Mouse (Mus musculus): ENCODE results near the gene Tmc6. TPM values are rescaled to one million over a fixed set of nuclear protein-coding genes. Genes with fewer than 3 reads are reported as not detected.

The Tmc6 gene
- 19.0 and 23.9 TPM in 2 replicates for polyA plus RNA-seq (2015; fragmentation: Nextera tagmentation; extraction: Ambion mirVana)

GRCm38 (mm10) chr11:117781993-117782704, at the start of gene Tmc6, which contains the start of gene Tmc8:
TSS of gene Tmc6 (minus strand) at chr11:117782198.
TSS of gene Tmc8 (plus strand) at chr11:117782076.
- no peaks in the 10 kb centered on the region for H3K9me3 ChIP-seq
- peak within 1 kb of the TSS; percentile 70 for H3K27ac ChIP-seq
- H3K9ac ChIP-seq = peak within 1 kb of the TSS; percentile 57
- H3K36me3 ChIP-seq = no peaks in the 10 kb centered on the region; the same call in 1 of the 2 replicates
- peaks cover 48% of the 10 kb centered on the region for H3K4me1 ChIP-seq
- H3K27me3 ChIP-seq = peaks cover 28% of the 10 kb centered on the region
- 52% methylated on average over 24 of the region's 24 CpGs for WGBS
- ATAC-seq (ENCODE audit: low FRiP score, low read depth) = no peak
- H3K4me2 ChIP-seq (replicated peaks) = peak within 1 kb of the TSS; percentile 98
- H3K4me3 ChIP-seq = peak within 1 kb of the TSS; percentile 58

GRCm38 (mm10) chr11:117830401-117830800, 48.4 kb upstream of the Tmc6 start:
- Histone ChIP-seq H3K4me2 (replicated peaks) (no peak overlapping the region), H3K27ac (peak overlapping the region; percentile 22; the same call in 1 of the 2 replicates), H3K4me3 (no peak overlapping the region), H3K36me3 (no peaks in the 10 kb centered on the region), H3K4me1 (peaks cover 54% of the 10 kb centered on the region), H3K27me3 (no peaks in the 10 kb centered on the region), H3K9ac (peak overlapping the region; percentile 13; the same call in 1 of the 2 replicates), H3K9me3 (no peaks in the 10 kb centered on the region)
- WGBS = 73% methylated on average over 9 of the region's 9 CpGs
- ATAC-seq (ENCODE audit: low FRiP score, low read depth) = no peak

- no peak overlapping the region for H3K4me3 ChIP-seq
- no peaks in the 10 kb centered on the region for H3K27me3 ChIP-seq
- H3K4me1 ChIP-seq = peaks cover 61% of the 10 kb centered on the region
- 0 out of 2 replicates have a peak overlapping the region, but pooled peaks have one; percentile 13 for H3K9ac ChIP-seq
- no peak for ATAC-seq (ENCODE audit: low FRiP score, low read depth)
- H3K27ac ChIP-seq = 0 out of 2 replicates have a peak overlapping the region, but pooled peaks have one; percentile 22
- WGBS = 70% methylated on average over 2 of the region's 2 CpGs
- no peaks in the 10 kb centered on the region for H3K9me3 ChIP-seq
- no peak overlapping the region for H3K4me2 ChIP-seq (replicated peaks)
- H3K36me3 ChIP-seq = no peaks in the 10 kb centered on the region
Measured at GRCm38 (mm10) chr11:117829671-117830215, 47.7 kb upstream of the Tmc6 start.

GRCm38 (mm10) chr11:117828888-117829604, 47.0 kb upstream of the Tmc6 start:
- Histone ChIP-seq H3K4me1 (peaks cover 66% of the 10 kb centered on the region), H3K4me3 (no peak overlapping the region), H3K9me3 (no peaks in the 10 kb centered on the region), H3K27me3 (no peaks in the 10 kb centered on the region), H3K27ac (peak overlapping the region; percentile 44; the same call in 1 of the 2 replicates), H3K9ac (peak overlapping the region; percentile 1; the same call in 1 of the 2 replicates), H3K36me3 (no peaks in the 10 kb centered on the region), H3K4me2 (replicated peaks) (no peak overlapping the region)
- 67% methylated on average over 9 of the region's 9 CpGs for WGBS
- ATAC-seq (ENCODE audit: low FRiP score, low read depth) = no peak

- Histone ChIP-seq H3K9ac (no peak overlapping the region), H3K27me3 (no peaks in the 10 kb centered on the region), H3K9me3 (no peaks in the 10 kb centered on the region), H3K4me2 (replicated peaks) (no peak overlapping the region), H3K36me3 (peaks cover 3% of the 10 kb centered on the region; the same call in 1 of the 2 replicates), H3K4me3 (no peak overlapping the region), H3K27ac (peak overlapping the region; percentile 44; the same call in 1 of the 2 replicates), H3K4me1 (peaks cover 74% of the 10 kb centered on the region)
- WGBS = 68% methylated on average over 18 of the region's 18 CpGs
- ATAC-seq (ENCODE audit: low FRiP score, low read depth) = no peak
Measured at GRCm38 (mm10) chr11:117828149-117828887, 46.3 kb upstream of the Tmc6 start.

- Histone ChIP-seq H3K9me3 (no peaks in the 10 kb centered on the region), H3K9ac (no peak overlapping the region), H3K27ac (no peak overlapping the region), H3K36me3 (peaks cover 11% of the 10 kb centered on the region), H3K4me3 (no peak overlapping the region), H3K4me1 (peaks cover 82% of the 10 kb centered on the region), H3K27me3 (no peaks in the 10 kb centered on the region), H3K4me2 (replicated peaks) (no peak overlapping the region)
- ATAC-seq (ENCODE audit: low FRiP score, low read depth) = no peak
- WGBS = 44% methylated on average over 3 of the region's 3 CpGs
Measured at GRCm38 (mm10) chr11:117827386-117827785, 45.4 kb upstream of the Tmc6 start.

- no peaks in the 10 kb centered on the region for H3K9me3 ChIP-seq
- ATAC-seq (ENCODE audit: low FRiP score, low read depth) = no peak
- H3K27me3 ChIP-seq = no peaks in the 10 kb centered on the region
- H3K36me3 ChIP-seq = peaks cover 15% of the 10 kb centered on the region
- 62% methylated on average over 8 of the region's 8 CpGs for WGBS
- H3K9ac ChIP-seq = peak overlapping the region; percentile 67; the same call in 1 of the 2 replicates
- peak overlapping the region; percentile 94 for H3K27ac ChIP-seq
- peak overlapping the region; percentile 63; the same call in 1 of the 2 replicates for H3K4me3 ChIP-seq
- H3K4me1 ChIP-seq = peaks cover 77% of the 10 kb centered on the region
- H3K4me2 ChIP-seq (replicated peaks) = peak overlapping the region; percentile 94
Measured at GRCm38 (mm10) chr11:117826916-117827315, 44.9 kb upstream of the Tmc6 start.

- Histone ChIP-seq H3K36me3 (peaks cover 23% of the 10 kb centered on the region), H3K9me3 (no peaks in the 10 kb centered on the region), H3K4me1 (peaks cover 77% of the 10 kb centered on the region), H3K27me3 (no peaks in the 10 kb centered on the region), H3K4me3 (peak overlapping the region; percentile 63), H3K4me2 (replicated peaks) (peak overlapping the region; percentile 94), H3K9ac (peak overlapping the region; percentile 67), H3K27ac (peak overlapping the region; percentile 94)
- ATAC-seq (ENCODE audit: low FRiP score, low read depth) = peak; percentile 37; the same call in 1 of the 2 replicates
- 3% methylated on average over 5 of the region's 5 CpGs for WGBS
Measured at GRCm38 (mm10) chr11:117826164-117826563, 44.2 kb upstream of the Tmc6 start.

- ATAC-seq (ENCODE audit: low FRiP score, low read depth) = peak; percentile 75
- Histone ChIP-seq H3K9ac (peak within 1 kb of the TSS; percentile 82), H3K4me1 (peaks cover 74% of the 10 kb centered on the region), H3K4me2 (replicated peaks) (peak within 1 kb of the TSS; percentile 94), H3K4me3 (peak within 1 kb of the TSS; percentile 63), H3K27me3 (no peaks in the 10 kb centered on the region), H3K27ac (peak within 1 kb of the TSS; percentile 94), H3K9me3 (no peaks in the 10 kb centered on the region), H3K36me3 (peaks cover 29% of the 10 kb centered on the region)
- WGBS = under 1% methylated on average over 34 of the region's 34 CpGs
Measured at GRCm38 (mm10) chr11:117825333-117826101, 43.5 kb upstream of the Tmc6 start, which contains the start of the genes Afmid and Tk1. TSS of gene Afmid (plus strand) at chr11:117825924. TSS of gene Tk1 (minus strand) at chr11:117826092.

GRCm38 (mm10) chr11:117824060-117824969, 42.3 kb upstream of the Tmc6 start:
- 19% methylated on average over 23 of the region's 23 CpGs for whole genome bisulfite sequencing
- H3K4me3 ChIP-seq = peak overlapping the region; percentile 63
- no peaks in the 10 kb centered on the region for H3K27me3 ChIP-seq
- ATAC-seq (ENCODE audit: low FRiP score, low read depth) = peak; percentile 65
- peak overlapping the region; percentile 82 for H3K9ac ChIP-seq
- H3K27ac ChIP-seq = 0 out of 2 replicates have a peak overlapping the region, but pooled peaks have one; percentile 94
- no peaks in the 10 kb centered on the region for H3K9me3 ChIP-seq
- peaks cover 64% of the 10 kb centered on the region for H3K4me1 ChIP-seq
- H3K4me2 ChIP-seq (replicated peaks) = peak overlapping the region; percentile 94
- H3K36me3 ChIP-seq = peaks cover 41% of the 10 kb centered on the region

All from limb, embryonic 13.5 days (tissue).